In the genomic region with DNA sequence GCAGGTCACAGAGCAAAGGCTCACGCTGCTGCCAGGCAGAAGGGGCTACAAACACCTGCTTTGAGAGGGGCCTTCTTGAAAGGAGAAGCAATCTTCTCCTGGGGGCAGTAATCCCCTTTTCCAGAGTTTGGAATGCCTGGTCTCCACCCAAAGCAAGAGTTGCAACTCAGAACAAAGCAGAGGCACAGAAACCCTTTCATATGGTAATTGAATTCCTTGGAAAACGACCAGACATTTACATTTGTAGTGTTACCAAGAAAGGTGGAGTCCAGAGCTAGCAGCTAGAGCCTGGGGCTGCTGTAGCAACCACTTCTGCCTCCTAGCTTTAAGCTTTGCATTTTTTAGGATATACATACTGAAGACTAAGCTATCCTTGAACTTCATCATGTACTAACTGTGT, we compare ENCODE assay signal across 20 mouse cellular contexts. TPM values are rescaled to one million over a fixed set of nuclear protein-coding genes. Genes with fewer than 3 reads are reported as not detected.
A peak's percentile ranks its signal among the peaks of the same experiment; 100 is the strongest.
DNase-seq lines count a peak whose midpoint lies in the region; ATAC-seq and TF ChIP-seq lines count a peak whose summit lies in the region.
"Had no signal": no experiment of that assay in that cellular context is flagged by ENCODE, and none has a peak within 500 bp of the region (broad histone marks: within the 10 kb centered on the region; RNA-seq: fewer than 3 reads in every experiment).

No protein-coding gene starts in this region.

- H3K27me3 ChIP-seq in forebrain, embryonic 10.5 days (ENCODE audit: poor library complexity, severe bottlenecking), result no peaks in the 10 kb centered on the region
- H3K27me3 ChIP-seq in forebrain, postnatal 0 days (ENCODE audit: insufficient read depth, low read length), result no peaks in the 10 kb centered on the region
- H3K27me3 ChIP-seq in hindbrain, embryonic 11.5 days (ENCODE audit: control insufficient read depth, insufficient read depth, low read length), result no peaks in the 10 kb centered on the region
- no peaks in the 10 kb centered on the region for H3K27me3 ChIP-seq in midbrain, embryonic 15.5 days (replicated peaks)
- H3K27me3 ChIP-seq in kidney, embryonic 14.5 days (ENCODE audit: control insufficient read depth, insufficient read depth, low read length), result no peaks in the 10 kb centered on the region
- H3K27me3 ChIP-seq: limb, embryonic 12.5 days had no signal

- H3K4me3 ChIP-seq in forebrain, embryonic 10.5 days, result no peak overlapping the region
- no peak overlapping the region for H3K4me3 ChIP-seq in forebrain, postnatal 0 days (ENCODE audit: low read depth, low read length)
- no peak overlapping the region for H3K4me3 ChIP-seq in hindbrain, embryonic 11.5 days (ENCODE audit: low read depth, low read length)
- no peak overlapping the region for H3K4me3 ChIP-seq in midbrain, embryonic 15.5 days
- H3K4me3 ChIP-seq in kidney, embryonic 14.5 days (ENCODE audit: low read length), result no peak overlapping the region
- H3K4me3 ChIP-seq: heart, embryonic 10.5 days; limb, embryonic 12.5 days had no signal

- ATAC-seq in forebrain, postnatal 0 days, result no peak
- peak; percentile 71 for ATAC-seq in hindbrain, embryonic 11.5 days (ENCODE audit: low FRiP score)
- 0 out of 2 replicates have a peak, but pooled peaks have one; percentile 48 for ATAC-seq in midbrain, embryonic 15.5 days (replicated peaks)
- no peak for ATAC-seq in kidney, embryonic 14.5 days (ENCODE audit: low FRiP score, low TSS enrichment)
- ATAC-seq: intestine, postnatal 0 days had no signal

- H3K4me1 ChIP-seq in forebrain, embryonic 10.5 days, result peaks cover 17% of the 10 kb centered on the region
- no peaks in the 10 kb centered on the region for H3K4me1 ChIP-seq in forebrain, postnatal 0 days (ENCODE audit: insufficient read depth)
- H3K4me1 ChIP-seq in hindbrain, embryonic 11.5 days (replicated peaks; ENCODE audit: control insufficient read depth, insufficient read depth, low read length), result no peaks in the 10 kb centered on the region
- H3K4me1 ChIP-seq in midbrain, embryonic 15.5 days, result no peaks in the 10 kb centered on the region
- H3K4me1 ChIP-seq in kidney, embryonic 14.5 days (ENCODE audit: control insufficient read depth, insufficient read depth, low read length), result no peaks in the 10 kb centered on the region
- H3K4me1 ChIP-seq: heart, embryonic 10.5 days; limb, embryonic 12.5 days had no signal

- WGBS in forebrain, embryonic 10.5 days, result 4% methylated on average over 2 of the region's 2 CpGs
- 3% methylated on average over 2 of the region's 2 CpGs for WGBS in forebrain, postnatal 0 days
- 2% methylated on average over 2 of the region's 2 CpGs for WGBS in hindbrain, embryonic 11.5 days
- 2% methylated on average over 2 of the region's 2 CpGs for WGBS in midbrain, embryonic 15.5 days
- WGBS in kidney, embryonic 14.5 days, result 16% methylated on average over 2 of the region's 2 CpGs

- H3K9me3 ChIP-seq in forebrain, embryonic 10.5 days, result no peaks in the 10 kb centered on the region
- H3K9me3 ChIP-seq in forebrain, postnatal 0 days (ENCODE audit: low read length), result no peaks in the 10 kb centered on the region
- no peaks in the 10 kb centered on the region for H3K9me3 ChIP-seq in hindbrain, embryonic 11.5 days (ENCODE audit: control insufficient read depth, low read length)
- H3K9me3 ChIP-seq in midbrain, embryonic 15.5 days, result no peaks in the 10 kb centered on the region
- H3K9me3 ChIP-seq in kidney, embryonic 14.5 days (ENCODE audit: control insufficient read depth, low read length), result no peaks in the 10 kb centered on the region
- H3K9me3 ChIP-seq: G1E; heart, embryonic 10.5 days; limb, embryonic 12.5 days had no signal

- no peak overlapping the region for H3K4me2 ChIP-seq in forebrain, postnatal 0 days (ENCODE audit: low read depth)
- no peak overlapping the region for H3K4me2 ChIP-seq in hindbrain, embryonic 11.5 days (replicated peaks; ENCODE audit: low read depth, low read length)
- no peak overlapping the region for H3K4me2 ChIP-seq in midbrain, embryonic 15.5 days
- H3K4me2 ChIP-seq in kidney, embryonic 14.5 days (replicated peaks; ENCODE audit: low read depth, low read length), result no peak overlapping the region
- H3K4me2 ChIP-seq: limb, embryonic 12.5 days; lung, embryonic 14.5 days had no signal

- no peak for DNase-seq in forebrain, embryonic 10.5 days (ENCODE audit: extremely low spot score, low spot score)
- no peak for DNase-seq in forebrain, postnatal 0 days
- DNase-seq in R1 (ENCODE audit: low read depth, low spot score), result peak; percentile 99
- DNase-seq in hindbrain, embryonic 11.5 days (ENCODE audit: low spot score), result peak; percentile 18
- DNase-seq in kidney, postnatal 36 days, result no peak
- DNase-seq in kidney, adult 11 months, result no peak
- DNase-seq: cerebellum, adult 11 months; gastrocnemius, postnatal 10 days; heart, postnatal 36 days; kidney, postnatal 4 days; lung, embryonic 14.5 days; spleen, adult 18-20 months; thymus, postnatal 4 days had no signal

- H3K9ac ChIP-seq in forebrain, postnatal 0 days, result no peak overlapping the region
- no peak overlapping the region for H3K9ac ChIP-seq in hindbrain, embryonic 11.5 days (ENCODE audit: low read depth, low read length)
- no peak overlapping the region for H3K9ac ChIP-seq in midbrain, embryonic 15.5 days
- no peak overlapping the region for H3K9ac ChIP-seq in kidney, embryonic 14.5 days (ENCODE audit: low read depth, low read length)
- H3K9ac ChIP-seq: limb, embryonic 12.5 days; lung, embryonic 14.5 days had no signal

- H3K36me3 ChIP-seq in forebrain, embryonic 10.5 days (replicated peaks), result no peaks in the 10 kb centered on the region
- H3K36me3 ChIP-seq in forebrain, postnatal 0 days (ENCODE audit: insufficient read depth), result no peaks in the 10 kb centered on the region
- no peaks in the 10 kb centered on the region for H3K36me3 ChIP-seq in hindbrain, embryonic 11.5 days (ENCODE audit: control insufficient read depth, insufficient read depth, low read length)
- H3K36me3 ChIP-seq in midbrain, embryonic 15.5 days (replicated peaks), result no peaks in the 10 kb centered on the region
- H3K36me3 ChIP-seq in kidney, embryonic 14.5 days (ENCODE audit: control insufficient read depth, insufficient read depth, low read length), result no peaks in the 10 kb centered on the region
- H3K36me3 ChIP-seq: G1E; heart, embryonic 10.5 days; limb, embryonic 12.5 days had no signal

- TF ChIP-seq CTCF in forebrain, postnatal 0 days (IDR thresholded peaks at IDR 0.05; ENCODE audit: low read depth), result no peak

- H3K27ac ChIP-seq in forebrain, embryonic 10.5 days, result peak overlapping the region; percentile 51; the same call in 1 of the 2 replicates
- no peak overlapping the region for H3K27ac ChIP-seq in forebrain, postnatal 0 days (ENCODE audit: low read depth, low read length)
- no peak overlapping the region for H3K27ac ChIP-seq in hindbrain, embryonic 11.5 days (ENCODE audit: low read depth, low read length)
- no peak overlapping the region for H3K27ac ChIP-seq in midbrain, embryonic 15.5 days
- H3K27ac ChIP-seq in kidney, embryonic 14.5 days (ENCODE audit: low read depth, low read length), result no peak overlapping the region
- H3K27ac ChIP-seq: heart, embryonic 10.5 days; limb, embryonic 12.5 days; stomach, postnatal 0 days had no signal

RNA-seq across cellular contexts. Expression of a gene that starts 30.4 kb away (rescaled TPM):
- 19.1 and 21.5 TPM in 2 replicates for polyA plus RNA-seq in forebrain, embryonic 10.5 days (2016; fragmentation: Nextera tagmentation; extraction: Ambion mirVana)
- total RNA-seq in forebrain, postnatal 0 days (2014; rRNA removed), result 10.7 and 18.0 TPM in 2 replicates
- polyA plus RNA-seq in forebrain, postnatal 0 days (2015; fragmentation: Nextera tagmentation; extraction: Ambion mirVana), result 11.1 and 14.9 TPM in 2 replicates
- 22.0 and 29.3 TPM in 2 replicates for polyA plus RNA-seq in hindbrain, embryonic 11.5 days (2014; fragmentation: Nextera tagmentation; extraction: Ambion mirVana)
- polyA plus RNA-seq in midbrain, embryonic 15.5 days (2015; fragmentation: Nextera tagmentation; extraction: Ambion mirVana), result 17.1 and 19.7 TPM in 2 replicates
- 27.0 and 43.4 TPM in 2 replicates for polyA plus RNA-seq in kidney, embryonic 14.5 days (2014; fragmentation: Nextera tagmentation; extraction: Ambion mirVana)
- polyA plus RNA-seq: G1E had no signal

Comparison
In these comparisons a context has a peak if more than half of its experiments do, and no peak if none do; other contexts are left out.
1. DNase-seq: peak in R1 (single experiment) and hindbrain, embryonic 11.5 days (single experiment); none in forebrain, embryonic 10.5 days (single experiment), forebrain, postnatal 0 days (single experiment), kidney, postnatal 36 days (0 of 2) and kidney, adult 11 months (single experiment).
2. ATAC-seq: peak in hindbrain, embryonic 11.5 days (single experiment) and midbrain, embryonic 15.5 days (single experiment); none in forebrain, postnatal 0 days (single experiment) and kidney, embryonic 14.5 days (single experiment).